Mouse (Mus musculus): ENCODE data around the gene Strip1. TPM values are rescaled to one million over a fixed set of nuclear protein-coding genes. Genes with fewer than 3 reads are reported as not detected.

Gene Strip1
- polyA plus RNA-seq (2012; rRNA removed; ENCODE audit: low replicate concordance) = 44.2 and 61.5 TPM in 2 replicates

DNA sequence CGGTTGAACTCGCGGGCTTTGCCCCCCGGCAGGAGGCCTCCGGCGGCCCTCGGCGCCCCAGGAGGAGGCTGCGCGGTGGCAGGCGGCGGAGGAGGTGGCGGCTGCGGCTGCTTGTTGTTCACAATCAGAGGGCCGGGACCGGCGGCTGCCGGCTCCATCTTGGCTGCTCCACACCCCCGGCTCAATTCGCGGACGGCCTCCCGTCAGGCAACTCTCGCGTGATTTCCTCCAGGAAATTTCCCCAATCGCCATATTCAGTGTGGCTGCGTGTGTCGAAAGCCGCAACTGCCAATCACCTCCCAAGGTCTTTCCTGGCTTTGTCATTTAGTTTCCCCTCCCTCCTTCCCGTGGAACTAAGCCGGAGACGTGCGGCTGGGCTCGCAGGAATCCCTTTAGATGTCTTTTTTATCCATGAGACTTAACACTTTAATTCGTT lies at the start of gene Strip1:
Gene Strip1, minus strand, starts transcription at position 172 of the 436 bp plus-strand sequence.

DNA sequence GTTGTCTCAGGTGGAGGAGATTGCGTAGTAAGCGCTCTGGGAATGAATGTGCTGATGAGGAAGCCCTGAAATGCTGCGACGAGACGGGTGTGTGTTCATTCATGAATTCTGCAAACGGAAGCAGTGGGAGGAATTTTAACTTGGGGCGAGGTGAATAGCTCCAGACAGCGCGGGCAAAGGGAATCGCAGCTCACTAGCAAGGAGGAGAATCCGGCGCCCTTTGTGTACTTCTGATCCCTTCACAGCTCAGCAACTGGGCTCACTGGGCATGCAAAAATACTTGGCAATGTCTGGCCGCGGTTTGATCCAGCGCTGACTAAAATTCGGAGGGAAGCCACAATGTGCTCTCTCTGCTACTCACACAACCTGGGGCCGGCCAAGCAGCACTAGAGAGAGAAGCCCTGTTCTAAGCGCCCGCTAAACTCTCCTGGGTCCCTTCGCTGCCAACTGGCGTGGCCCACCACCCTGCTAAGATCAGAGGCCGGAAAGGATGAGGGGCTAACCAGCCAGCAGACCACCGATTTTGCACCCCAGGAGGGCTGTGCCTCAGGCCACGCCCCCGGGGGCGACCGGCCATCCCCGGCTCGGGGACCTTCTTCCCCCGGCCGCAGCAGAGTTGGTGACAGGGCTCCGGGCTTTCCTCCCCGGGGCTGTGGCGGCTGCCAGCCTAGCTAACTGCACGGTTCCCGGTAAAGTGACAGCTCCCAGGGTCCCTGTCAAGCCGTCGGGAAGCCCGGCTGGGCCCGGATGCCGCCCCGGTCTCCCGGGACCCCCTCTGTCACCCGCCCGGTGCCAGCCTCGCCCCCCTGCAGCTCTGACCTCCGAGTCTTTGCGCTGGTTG lies 592 bp downstream of the Strip1 start, which contains the start of gene Gm10961:
Gene Gm10961, plus strand, starts transcription at position 641 of the 841 bp plus-strand sequence.

DNA sequence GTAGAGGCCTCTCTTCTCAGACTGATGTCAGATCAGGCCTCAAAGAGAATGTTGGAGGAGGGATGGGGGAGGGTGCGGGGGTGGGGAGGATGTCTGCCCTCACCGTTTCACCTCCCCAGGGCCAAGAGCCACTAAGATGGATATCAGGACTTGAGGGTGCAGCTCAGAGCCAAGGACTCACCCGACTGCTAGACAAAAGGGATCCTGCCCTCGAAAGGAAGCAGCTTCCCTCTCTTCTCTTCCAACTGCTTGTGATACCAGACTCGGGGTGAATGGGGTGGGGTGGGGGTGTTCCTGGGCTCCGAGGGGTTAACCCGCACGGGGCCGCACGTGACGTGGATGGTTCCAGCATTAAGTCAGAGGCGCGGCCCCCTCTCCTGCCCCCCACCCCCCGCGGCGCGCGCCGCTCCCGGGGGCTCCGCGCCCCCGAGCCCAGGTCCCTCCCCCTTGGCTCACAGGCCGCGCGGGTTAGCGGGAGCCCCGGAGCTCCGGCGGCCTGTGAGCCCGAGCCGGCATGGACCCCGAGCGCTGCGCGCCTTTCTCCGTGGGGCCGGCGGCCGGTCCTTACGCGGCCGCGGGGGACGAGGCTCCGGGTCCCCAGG lies 36.7 kb downstream of the Strip1 start, which contains the start of gene Alx3:
Gene Alx3, plus strand, starts transcription at position 370 of the 602 bp plus-strand sequence.

Other genes with a start within 250 kb of the Strip1 start
- 11.0 TPM in 1 of 2 replicates, not detected in the other for gene Kcnc4, start 172.1 kb downstream of the Strip1 start, polyA plus RNA-seq (2012; rRNA removed; ENCODE audit: low replicate concordance)
- 0.41 and 0.57 TPM in 2 replicates for gene Slc6a17, start 113.7 kb downstream of the Strip1 start, polyA plus RNA-seq (2012; rRNA removed; ENCODE audit: low replicate concordance)
- gene Ubl4b, start 76.6 kb downstream of the Strip1 start, polyA plus RNA-seq (2012; rRNA removed; ENCODE audit: low replicate concordance) = not detected in 2 replicates
- 0.24 and 0.94 TPM in 2 replicates for gene Alx3, start 36.7 kb downstream of the Strip1 start, polyA plus RNA-seq (2012; rRNA removed; ENCODE audit: low replicate concordance)
- not detected in 2 replicates for gene Gm10961, start 372 bp downstream of the Strip1 start, polyA plus RNA-seq (2012; rRNA removed; ENCODE audit: low replicate concordance)
- gene Ahcyl1, start 64.9 kb upstream of the Strip1 start, polyA plus RNA-seq (2012; rRNA removed; ENCODE audit: low replicate concordance) = 36.8 and 108 TPM in 2 replicates
- 49.2 and 53.3 TPM in 2 replicates for gene Csf1, start 128.8 kb upstream of the Strip1 start, polyA plus RNA-seq (2012; rRNA removed; ENCODE audit: low replicate concordance)
- gene Eps8l3, start 245.5 kb upstream of the Strip1 start, polyA plus RNA-seq (2012; rRNA removed; ENCODE audit: low replicate concordance) = not detected in 2 replicates

Measured in mammary gland, adult 2 months (tissue).